Mouse (Mus musculus) MEL-GATA-1-ER (cell line): ENCODE data around the gene Phtf1.

Experiments
- DNase-seq: peaks from one replicate; pipeline ENCODE4 v3.0.0-alpha.2; 2012; ENCODE audit warnings: low read depth; ENCODE audit errors: extremely low read depth

Phtf1 gene

GRCm38 (mm10) chr3:103967861-103968691, at the start of gene Phtf1:
Gene Phtf1, plus strand, starts transcription at chr3:103968110.
- DNase-seq: peak; percentile 83

DNA sequence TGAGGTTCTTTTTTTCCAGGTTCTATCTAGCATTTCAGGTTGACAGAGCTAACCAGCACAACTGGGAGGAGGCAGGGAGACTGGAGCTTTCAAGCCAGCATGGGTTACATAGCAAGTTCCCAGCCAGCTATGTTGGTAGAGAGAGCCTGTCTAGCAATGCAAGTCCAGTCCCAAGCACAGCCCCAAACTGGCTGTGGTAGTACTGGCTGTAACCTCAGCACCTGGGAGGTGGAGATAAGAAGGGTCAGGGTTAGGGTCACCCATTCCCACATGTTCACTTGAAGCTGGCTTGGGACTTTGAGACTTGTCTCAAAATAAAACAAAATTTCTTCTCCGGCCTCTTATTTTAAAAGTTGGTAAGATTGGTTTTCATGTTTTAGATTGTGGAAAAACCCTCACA, 47.8 kb upstream of the Phtf1 start:
- no peak for DNase-seq

DNA sequence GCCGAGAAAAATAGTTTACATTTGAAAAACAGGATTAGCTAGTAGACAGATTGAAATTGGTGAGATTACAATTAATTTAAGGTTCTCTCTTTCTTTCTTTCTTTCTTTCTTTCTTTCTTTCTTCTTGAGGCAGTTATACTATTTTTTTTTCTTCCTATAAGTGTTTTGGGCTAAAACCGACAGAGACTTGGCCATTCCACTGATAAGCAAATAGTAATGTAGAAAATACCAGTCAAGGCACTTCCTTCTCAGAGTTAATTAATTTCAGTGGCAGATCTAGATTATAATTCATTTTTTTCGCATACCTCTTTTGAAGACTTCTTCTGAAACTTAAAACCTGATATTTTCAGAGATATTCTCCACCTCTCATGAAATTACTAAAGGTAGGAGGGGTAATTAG, 42.6 kb upstream of the Phtf1 start:
- DNase-seq: no peak

GRCm38 (mm10) chr3:103927511-103927910, 40.4 kb upstream of the Phtf1 start:
- DNase-seq: no peak

DNA sequence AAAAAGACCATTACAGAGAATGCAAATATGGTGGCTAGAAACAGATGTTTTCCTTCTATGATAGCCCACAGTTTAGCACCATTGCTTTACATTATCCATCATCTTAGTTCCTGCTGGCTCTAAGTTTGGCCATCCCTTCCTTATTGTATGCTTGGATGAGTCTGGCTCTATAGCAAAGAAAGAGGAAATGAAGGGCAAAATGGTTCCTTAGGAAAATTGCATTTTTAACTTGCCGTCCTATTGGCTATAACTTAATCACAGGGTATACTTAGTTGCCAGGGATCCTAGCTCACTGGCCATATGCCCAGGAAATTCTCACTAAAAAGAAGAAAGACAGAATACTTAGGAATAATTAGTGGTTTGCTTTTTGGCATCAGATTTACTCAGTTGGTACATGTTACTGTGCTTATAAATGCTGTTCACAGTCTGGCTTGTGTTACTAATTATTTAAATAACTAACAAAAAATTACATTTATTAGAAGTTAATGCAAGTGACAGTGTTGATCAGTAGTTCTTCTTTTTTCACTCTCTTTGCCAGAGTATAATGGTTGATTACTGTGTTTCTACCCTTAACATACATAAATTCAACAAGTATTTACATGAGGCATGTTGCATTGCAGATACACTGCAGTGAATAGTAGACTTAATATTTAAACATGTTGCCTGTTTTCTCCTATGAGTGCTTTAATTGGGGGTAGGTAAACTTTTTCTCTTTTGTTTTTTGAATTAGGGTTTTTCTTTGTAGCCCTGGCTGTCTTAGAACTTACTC, 22.9 kb upstream of the Phtf1 start:
- no peak for DNase-seq

- no peak for DNase-seq
Observed at GRCm38 (mm10) chr3:103948666-103949065, 19.2 kb upstream of the Phtf1 start.

- no peak for DNase-seq
Observed at GRCm38 (mm10) chr3:103960622-103961021, 7.3 kb upstream of the Phtf1 start.

- no peak for DNase-seq
Observed at GRCm38 (mm10) chr3:103967231-103967630, 679 bp upstream of the Phtf1 start.

DNA sequence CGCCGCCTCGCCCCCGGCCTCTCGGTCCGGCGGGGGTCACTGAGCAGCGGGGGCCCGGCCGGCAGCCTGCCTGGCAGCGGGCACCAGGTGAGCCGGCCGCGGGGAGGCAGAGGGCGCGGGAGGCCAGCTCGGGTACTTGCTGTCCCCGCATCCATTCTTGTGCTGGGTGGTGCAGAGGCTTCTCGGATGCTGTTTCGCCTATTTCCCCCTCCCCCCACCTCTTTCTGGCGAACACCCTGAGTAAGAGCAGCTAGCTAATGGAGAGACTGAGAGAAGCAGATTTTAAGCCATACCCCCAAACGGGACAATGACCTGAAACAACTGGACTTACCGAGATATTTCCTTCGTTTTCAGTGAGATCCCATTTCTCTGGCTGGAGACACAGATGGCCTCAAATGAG, 791 bp downstream of the Phtf1 start:
- peak; percentile 64 for DNase-seq

GRCm38 (mm10) chr3:103971157-103971556, 3.2 kb downstream of the Phtf1 start:
- no peak for DNase-seq

DNA sequence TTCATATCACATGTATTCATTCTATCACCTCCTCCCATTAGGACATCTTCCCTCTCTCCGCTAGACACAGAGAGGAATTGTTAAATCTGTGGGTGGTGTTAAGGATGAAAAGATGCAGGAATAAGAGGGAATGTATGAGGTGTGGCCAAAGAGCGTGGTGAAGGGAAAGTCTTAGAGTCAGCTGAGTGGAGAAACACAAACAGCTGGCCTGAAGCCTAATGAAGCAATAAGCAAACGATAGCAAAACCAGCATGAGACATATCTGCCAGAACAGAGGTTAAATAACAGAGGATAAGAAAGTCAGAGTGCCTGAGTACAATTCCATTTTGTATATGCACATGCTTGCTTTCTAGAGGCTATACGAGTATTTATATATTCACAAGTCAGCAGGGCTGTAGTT, 16.6 kb downstream of the Phtf1 start:
- no peak for DNase-seq

DNA sequence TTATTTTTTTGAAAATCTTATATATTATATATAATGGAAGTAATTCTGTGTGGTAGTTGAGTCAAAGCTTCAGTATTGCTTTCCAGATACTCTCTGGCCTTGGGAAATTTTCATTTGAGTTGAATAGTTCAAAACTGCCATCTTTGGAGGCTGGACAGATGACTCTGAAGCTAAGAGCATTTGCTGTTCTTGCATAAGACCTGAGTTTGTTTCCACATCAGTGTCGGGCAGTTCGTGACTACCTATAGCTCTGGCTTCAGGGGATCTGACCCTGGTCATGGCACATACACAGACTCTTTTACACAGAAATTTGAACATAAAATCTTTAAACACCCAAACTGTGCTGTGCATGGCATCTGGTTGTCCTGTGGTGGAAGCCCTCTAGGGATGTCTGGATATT, 17.3 kb downstream of the Phtf1 start:
- DNase-seq: no peak

- DNase-seq: no peak
Observed at GRCm38 (mm10) chr3:103987831-103988432, 20.0 kb downstream of the Phtf1 start.

DNA sequence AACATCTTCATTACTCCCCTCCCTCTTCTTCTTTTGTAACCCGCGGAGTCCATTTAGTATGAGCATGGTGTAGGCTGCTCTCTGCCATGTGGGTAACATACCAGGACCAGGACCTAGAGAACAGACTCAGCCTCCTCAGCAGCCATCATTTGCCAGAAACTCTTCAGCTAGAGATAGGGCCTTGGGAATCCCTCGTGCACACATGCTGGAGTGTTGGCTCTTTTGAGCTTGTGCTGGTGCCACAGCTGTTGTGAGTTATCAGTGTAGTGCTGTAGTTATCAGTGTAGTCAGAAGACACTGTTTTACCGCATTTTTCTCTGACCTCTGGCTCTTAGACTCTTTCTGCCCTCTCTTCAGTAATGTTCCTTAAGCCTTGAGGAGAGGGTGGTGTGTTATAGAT, 21.4 kb downstream of the Phtf1 start:
- no peak for DNase-seq

DNA sequence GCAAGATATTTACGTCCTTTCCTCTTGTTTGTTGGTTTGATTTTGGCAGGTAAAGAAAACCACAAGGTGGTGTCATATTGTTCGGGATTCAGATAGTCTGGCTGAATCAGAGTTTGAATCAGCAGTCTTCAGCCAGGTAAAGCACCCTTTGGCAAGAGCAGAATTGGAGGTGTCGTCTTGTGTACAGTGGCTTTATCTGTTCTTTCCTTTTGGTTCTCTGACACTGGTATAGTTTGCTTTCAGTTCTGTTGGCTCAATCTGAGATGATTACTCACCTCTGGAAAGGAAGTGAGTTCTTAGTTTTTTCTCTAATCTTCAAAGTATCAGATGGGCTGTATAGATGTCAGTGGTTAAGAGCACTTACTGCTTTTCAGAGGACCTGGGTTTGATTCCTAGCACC, 23.4 kb downstream of the Phtf1 start:
- no peak for DNase-seq

DNA sequence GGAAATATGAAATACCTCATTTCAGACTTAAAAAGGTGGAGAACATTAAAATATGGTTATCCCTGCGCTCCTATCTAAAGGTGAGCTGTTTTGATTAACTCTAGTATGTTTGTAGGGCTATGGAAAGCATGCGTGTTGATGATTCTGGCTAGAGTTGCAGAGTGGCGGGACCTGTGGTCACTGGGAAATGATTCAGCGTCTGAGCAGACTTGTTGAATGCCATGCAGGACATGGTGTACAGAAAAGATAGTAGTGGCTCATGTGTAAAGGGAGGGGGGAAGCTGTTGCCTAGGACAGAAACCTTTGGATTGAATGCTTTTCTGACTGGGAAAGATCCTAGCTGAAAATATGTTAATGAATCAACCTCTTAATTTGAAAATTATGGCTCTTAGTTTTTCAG, 30.8 kb downstream of the Phtf1 start:
- no peak for DNase-seq

- no peak for DNase-seq
Observed at GRCm38 (mm10) chr3:104006896-104007466, 39.1 kb downstream of the Phtf1 start.

- no peak for DNase-seq
Observed at GRCm38 (mm10) chr3:104007479-104007878, 39.6 kb downstream of the Phtf1 start.

DNA sequence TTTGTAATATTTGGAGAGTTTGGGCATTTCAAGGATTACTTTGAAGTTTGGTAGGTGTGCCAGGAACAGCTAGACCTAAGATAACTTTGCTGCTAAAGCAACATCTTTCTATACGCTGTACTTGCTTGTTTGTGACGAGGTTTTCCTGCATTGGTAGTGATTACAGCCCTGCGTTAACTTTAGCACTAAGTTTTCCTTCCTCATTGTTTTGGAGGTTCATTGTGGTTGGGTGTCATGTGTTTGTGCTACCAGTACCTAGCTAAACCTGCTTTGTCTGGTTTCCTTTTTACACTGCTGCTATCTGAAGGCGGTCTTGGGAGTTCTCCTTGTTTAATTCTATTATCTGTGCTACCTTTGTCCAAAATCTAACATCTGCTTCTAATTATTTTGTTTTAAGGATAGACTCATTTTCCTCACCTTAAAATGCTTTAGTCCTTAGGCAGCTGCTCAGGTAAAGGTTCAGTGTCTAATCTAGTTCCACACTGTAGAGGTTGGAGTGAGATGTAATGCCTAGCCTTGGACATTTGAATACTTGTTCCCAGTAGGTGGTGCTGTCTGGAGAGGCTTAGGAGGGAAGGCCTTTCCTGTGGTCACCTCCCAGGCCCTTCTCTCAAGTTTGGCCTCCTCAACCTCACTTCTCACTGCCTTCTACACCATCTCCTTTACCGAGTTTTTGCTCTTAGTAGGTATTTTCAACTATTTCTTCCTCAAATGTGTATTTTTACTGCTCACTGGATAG, 42.2 kb downstream of the Phtf1 start:
- DNase-seq: no peak

- peak; percentile 34 for DNase-seq
Observed at GRCm38 (mm10) chr3:104011972-104012371, 44.1 kb downstream of the Phtf1 start.

DNA sequence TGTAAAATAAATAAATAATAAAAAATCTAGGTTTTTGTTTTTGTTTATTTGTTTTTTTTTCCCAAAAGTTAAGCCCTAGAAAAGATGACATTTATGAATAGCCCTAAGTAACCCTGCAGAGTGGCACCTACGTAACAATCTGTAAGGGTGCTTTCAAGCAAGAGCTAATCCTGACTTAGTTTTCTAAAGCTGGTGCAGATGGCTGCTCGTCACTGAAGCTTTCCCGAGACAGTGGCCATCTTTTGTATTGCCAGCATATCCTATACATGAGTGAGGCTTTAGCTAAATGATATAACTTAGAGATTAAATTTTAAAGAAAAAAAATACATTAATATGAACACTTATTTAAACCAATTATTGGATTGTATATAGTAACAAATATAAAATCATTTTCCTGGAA, 50.0 kb downstream of the Phtf1 start:
- DNase-seq: no peak
